Mouse (Mus musculus): ENCODE data around the gene Sntb2. TPM values are rescaled to one million over a fixed set of nuclear protein-coding genes. Genes with fewer than 3 reads are reported as not detected.
"Not testable (repeated sequence)": the region's sequence is repeated elsewhere in the genome, so short reads cannot be mapped to it uniquely, and the experiment has no call there.

Gene Sntb2
- polyA plus RNA-seq, 1 experiment from 2014 or later: 15.1 TPM

- peaks cover 9% of the 10 kb centered on the region; the same call in 1 of the 2 replicates for H3K4me1 ChIP-seq (replicated peaks; ENCODE audit: control insufficient read depth, insufficient read depth, low read length)
- no peaks in the 10 kb centered on the region for H3K27me3 ChIP-seq (replicated peaks; ENCODE audit: control insufficient read depth, insufficient read depth, low read length)
- no peak overlapping the region for H3K4me2 ChIP-seq (ENCODE audit: low read length)
- 95% methylated on average over 4 of the region's 4 CpGs for WGBS
- no peak overlapping the region for H3K4me3 ChIP-seq (ENCODE audit: low read depth, low read length)
- H3K36me3 ChIP-seq (ENCODE audit: control insufficient read depth, insufficient read depth, low read length): peaks cover 26% of the 10 kb centered on the region
- no peaks in the 10 kb centered on the region for H3K9me3 ChIP-seq (ENCODE audit: control insufficient read depth, low read length)
- H3K9ac ChIP-seq (ENCODE audit: low read length): no peak overlapping the region
- ATAC-seq (replicated peaks; ENCODE audit: low FRiP score, low TSS enrichment, low read depth): no peak
- no peak for DNase-seq (ENCODE audit: low spot score)
- H3K27ac ChIP-seq (ENCODE audit: low read depth): no peak overlapping the region
Observed at GRCm38 (mm10) chr8:106925446-106925845, 10.1 kb upstream of the Sntb2 start.

- ATAC-seq (replicated peaks; ENCODE audit: low FRiP score, low TSS enrichment, low read depth) (no peak), DNase-seq (ENCODE audit: low spot score) (no peak)
Observed at GRCm38 (mm10) chr8:106927247-106927646, 8.3 kb upstream of the Sntb2 start.

GRCm38 (mm10) chr8:106928182-106928581 is 7.4 kb upstream of the Sntb2 start:
- H3K9ac ChIP-seq (ENCODE audit: low read length); H3K9me3 ChIP-seq (ENCODE audit: control insufficient read depth, low read length); H3K27ac ChIP-seq (ENCODE audit: low read depth); DNase-seq (ENCODE audit: low spot score); H3K36me3 ChIP-seq (ENCODE audit: control insufficient read depth, insufficient read depth, low read length); H3K4me3 ChIP-seq (ENCODE audit: low read depth, low read length); H3K4me1 ChIP-seq (replicated peaks; ENCODE audit: control insufficient read depth, insufficient read depth, low read length); H3K27me3 ChIP-seq (replicated peaks; ENCODE audit: control insufficient read depth, insufficient read depth, low read length); H3K4me2 ChIP-seq (ENCODE audit: low read length); ATAC-seq (replicated peaks; ENCODE audit: low FRiP score, low TSS enrichment, low read depth): not testable (repeated sequence)
- 95% methylated on average over 10 of the region's 11 CpGs for WGBS

More at GRCm38 (mm10) chr8:106927247-106927646, 8.3 kb upstream of the Sntb2 start:
- Histone ChIP-seq H3K27ac (ENCODE audit: low read depth) (no peak overlapping the region), H3K36me3 (ENCODE audit: control insufficient read depth, insufficient read depth, low read length) (peaks cover 13% of the 10 kb centered on the region), H3K27me3 (replicated peaks; ENCODE audit: control insufficient read depth, insufficient read depth, low read length) (no peaks in the 10 kb centered on the region), H3K4me3 (ENCODE audit: low read depth, low read length) (no peak overlapping the region), H3K4me2 (ENCODE audit: low read length) (no peak overlapping the region), H3K9ac (ENCODE audit: low read length) (no peak overlapping the region), H3K9me3 (ENCODE audit: control insufficient read depth, low read length) (no peaks in the 10 kb centered on the region), H3K4me1 (replicated peaks; ENCODE audit: control insufficient read depth, insufficient read depth, low read length) (peaks cover 9% of the 10 kb centered on the region; the same call in 1 of the 2 replicates)
- WGBS: 50% methylated on average over 4 of the region's 4 CpGs

- ATAC-seq (replicated peaks; ENCODE audit: low FRiP score, low TSS enrichment, low read depth): no peak
- 48% methylated on average over 6 of the region's 6 CpGs for WGBS
Observed at GRCm38 (mm10) chr8:106929155-106929913, 6.2 kb upstream of the Sntb2 start.

GRCm38 (mm10) chr8:106929921-106930320 is 5.6 kb upstream of the Sntb2 start:
- H3K9me3 ChIP-seq (ENCODE audit: control insufficient read depth, low read length): no peaks in the 10 kb centered on the region
- no peak overlapping the region for H3K4me3 ChIP-seq (ENCODE audit: low read depth, low read length)
- peak overlapping the region; percentile 48; the same call in 1 of the 2 replicates for H3K27ac ChIP-seq (ENCODE audit: low read depth)
- H3K9ac ChIP-seq (ENCODE audit: low read length): no peak overlapping the region
- ATAC-seq (replicated peaks; ENCODE audit: low FRiP score, low TSS enrichment, low read depth) (no peak), DNase-seq (ENCODE audit: low spot score) (no peak)
- H3K36me3 ChIP-seq (ENCODE audit: control insufficient read depth, insufficient read depth, low read length): no peaks in the 10 kb centered on the region
- 82% methylated on average over 5 of the region's 5 CpGs for WGBS
- peaks cover 9% of the 10 kb centered on the region; the same call in 1 of the 2 replicates for H3K4me1 ChIP-seq (replicated peaks; ENCODE audit: control insufficient read depth, insufficient read depth, low read length)
- H3K27me3 ChIP-seq (replicated peaks; ENCODE audit: control insufficient read depth, insufficient read depth, low read length): no peaks in the 10 kb centered on the region
- H3K4me2 ChIP-seq (ENCODE audit: low read length): no peak overlapping the region

More at GRCm38 (mm10) chr8:106929155-106929913, 6.2 kb upstream of the Sntb2 start:
- Histone ChIP-seq H3K4me1 (replicated peaks; ENCODE audit: control insufficient read depth, insufficient read depth, low read length) (peaks cover 9% of the 10 kb centered on the region; the same call in 1 of the 2 replicates), H3K9ac (ENCODE audit: low read length) (no peak overlapping the region), H3K4me2 (ENCODE audit: low read length) (no peak overlapping the region), H3K4me3 (ENCODE audit: low read depth, low read length) (no peak overlapping the region), H3K27me3 (replicated peaks; ENCODE audit: control insufficient read depth, insufficient read depth, low read length) (no peaks in the 10 kb centered on the region), H3K36me3 (ENCODE audit: control insufficient read depth, insufficient read depth, low read length) (no peaks in the 10 kb centered on the region), H3K9me3 (ENCODE audit: control insufficient read depth, low read length) (no peaks in the 10 kb centered on the region), H3K27ac (ENCODE audit: low read depth) (peak overlapping the region; percentile 48)
- DNase-seq (ENCODE audit: low spot score): no peak

GRCm38 (mm10) chr8:106932376-106933065 is 3.0 kb upstream of the Sntb2 start:
- Histone ChIP-seq H3K4me1 (replicated peaks; ENCODE audit: control insufficient read depth, insufficient read depth, low read length) (peaks cover 20% of the 10 kb centered on the region), H3K27me3 (replicated peaks; ENCODE audit: control insufficient read depth, insufficient read depth, low read length) (no peaks in the 10 kb centered on the region), H3K36me3 (ENCODE audit: control insufficient read depth, insufficient read depth, low read length) (no peaks in the 10 kb centered on the region), H3K4me3 (ENCODE audit: low read depth, low read length) (no peak overlapping the region; the same call in 1 of the 2 replicates), H3K27ac (ENCODE audit: low read depth) (no peak overlapping the region), H3K9ac (ENCODE audit: low read length) (0 out of 2 replicates have a peak overlapping the region, but pooled peaks have one; percentile 10), H3K4me2 (ENCODE audit: low read length) (peak overlapping the region; percentile 38), H3K9me3 (ENCODE audit: control insufficient read depth, low read length) (no peaks in the 10 kb centered on the region)
- no peak for ATAC-seq (replicated peaks; ENCODE audit: low FRiP score, low TSS enrichment, low read depth)
- WGBS: 15% methylated on average over 22 of the region's 22 CpGs
- DNase-seq (ENCODE audit: low spot score): peak; percentile 65

GRCm38 (mm10) chr8:106933506-106934143 is 1.9 kb upstream of the Sntb2 start:
- WGBS: 82% methylated on average over 4 of the region's 4 CpGs

GRCm38 (mm10) chr8:106934226-106934977 is 1.1 kb upstream of the Sntb2 start:
- Histone ChIP-seq H3K4me2 (ENCODE audit: low read length) (no peak overlapping the region), H3K9me3 (ENCODE audit: control insufficient read depth, low read length) (no peaks in the 10 kb centered on the region), H3K4me1 (replicated peaks; ENCODE audit: control insufficient read depth, insufficient read depth, low read length) (peaks cover 24% of the 10 kb centered on the region), H3K9ac (ENCODE audit: low read length) (no peak overlapping the region), H3K36me3 (ENCODE audit: control insufficient read depth, insufficient read depth, low read length) (no peaks in the 10 kb centered on the region), H3K27ac (ENCODE audit: low read depth) (no peak overlapping the region), H3K4me3 (ENCODE audit: low read depth, low read length) (no peak overlapping the region), H3K27me3 (replicated peaks; ENCODE audit: control insufficient read depth, insufficient read depth, low read length) (no peaks in the 10 kb centered on the region)
- WGBS: 85% methylated on average over 15 of the region's 16 CpGs
- DNase-seq (ENCODE audit: low spot score) (no peak), ATAC-seq (replicated peaks; ENCODE audit: low FRiP score, low TSS enrichment, low read depth) (no peak)

More at GRCm38 (mm10) chr8:106933506-106934143, 1.9 kb upstream of the Sntb2 start:
- ATAC-seq (replicated peaks; ENCODE audit: low FRiP score, low TSS enrichment, low read depth) (no peak), DNase-seq (ENCODE audit: low spot score) (no peak)
- no peaks in the 10 kb centered on the region for H3K9me3 ChIP-seq (ENCODE audit: control insufficient read depth, low read length)
- no peak overlapping the region for H3K9ac ChIP-seq (ENCODE audit: low read length)
- H3K4me2 ChIP-seq (ENCODE audit: low read length): no peak overlapping the region
- H3K4me1 ChIP-seq (replicated peaks; ENCODE audit: control insufficient read depth, insufficient read depth, low read length): peaks cover 29% of the 10 kb centered on the region
- no peaks in the 10 kb centered on the region for H3K36me3 ChIP-seq (ENCODE audit: control insufficient read depth, insufficient read depth, low read length)
- H3K27ac ChIP-seq (ENCODE audit: low read depth): no peak overlapping the region
- no peak overlapping the region for H3K4me3 ChIP-seq (ENCODE audit: low read depth, low read length)
- H3K27me3 ChIP-seq (replicated peaks; ENCODE audit: control insufficient read depth, insufficient read depth, low read length): no peaks in the 10 kb centered on the region

Data from intestine, embryonic 14.5 days (tissue).